Mouse (Mus musculus): ENCODE results near the gene Pomc.

DNA sequence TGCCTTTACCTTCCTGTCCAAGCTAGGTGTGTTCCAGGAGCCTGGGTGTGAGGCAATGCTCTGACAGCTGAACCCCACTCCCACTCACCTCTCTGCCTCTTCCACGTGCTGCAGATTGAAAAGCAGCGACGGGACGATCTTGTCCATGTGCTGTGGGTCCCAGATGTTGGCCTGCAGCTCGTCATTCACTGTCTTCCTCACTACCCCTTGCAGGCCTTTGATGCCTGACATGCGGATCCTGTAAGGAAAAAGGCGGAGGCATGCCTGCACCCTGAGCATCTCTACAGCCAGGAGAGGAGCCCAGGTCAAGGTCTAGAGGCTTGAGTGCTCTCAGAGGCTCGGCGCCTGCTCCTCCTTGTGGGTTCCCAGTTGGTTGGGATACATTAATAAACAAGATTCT, 29.7 kb downstream of the Pomc start:
- TF ChIP-seq CTCF (IDR thresholded peaks at IDR 0.05) (no peak), EP300 (IDR thresholded peaks at IDR 0.05) (no peak)

Data from lung, postnatal 0 days (tissue).